In the genomic region with DNA sequence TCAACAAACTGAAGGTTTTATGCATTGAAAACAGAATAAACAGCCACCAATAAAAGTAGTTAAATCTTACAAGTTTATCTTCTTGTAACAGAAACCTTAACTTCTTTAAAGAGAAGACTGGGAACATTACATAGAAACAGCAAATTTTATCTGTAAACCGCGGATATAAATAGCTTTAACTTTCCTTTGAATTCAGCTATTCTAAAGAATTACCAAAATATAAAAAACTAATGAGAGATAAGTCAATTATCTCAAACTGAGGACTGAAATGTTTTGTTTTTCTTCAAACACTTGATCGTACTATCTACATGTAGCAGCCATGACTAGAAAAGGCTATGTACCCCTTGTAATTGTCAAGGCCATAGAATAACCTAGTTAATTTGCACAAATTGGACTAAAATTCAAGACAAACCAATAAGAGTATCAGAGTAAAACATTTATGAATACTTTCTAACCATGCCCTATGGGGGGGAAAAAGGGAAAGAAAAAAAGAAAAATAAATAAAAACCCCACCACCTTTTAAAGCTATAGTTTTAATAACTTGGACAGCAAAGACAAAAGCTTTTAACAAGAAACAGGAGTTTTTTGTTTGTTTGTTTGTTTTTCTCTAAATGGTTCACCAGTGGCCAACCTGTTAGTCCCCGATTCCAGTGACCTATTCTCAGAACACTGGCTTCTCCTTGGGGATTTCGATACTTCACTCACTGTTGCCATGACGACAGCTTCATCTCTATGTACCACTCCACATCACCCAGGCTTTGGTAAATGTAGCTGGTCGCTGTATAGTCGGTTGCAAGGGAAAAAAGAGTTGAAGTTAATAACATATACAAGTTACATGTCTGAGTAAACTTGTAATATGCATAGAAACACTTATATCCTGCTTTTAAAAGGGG, we compare ENCODE assay signal across 8 mouse cellular contexts. TPM values are rescaled to one million over a fixed set of nuclear protein-coding genes. Genes with fewer than 3 reads are reported as not detected.
DNase-seq lines count a peak whose midpoint lies in the region; ATAC-seq and TF ChIP-seq lines count a peak whose summit lies in the region.

No protein-coding gene starts in this region.

- intact Hi-C loops in heart, postnatal 36 days (cut with DNase I): no loop called here

- H3K27ac ChIP-seq in heart, embryonic 14.5 days (replicated peaks in 1 of 2; ENCODE audit: control insufficient read depth in 1 of 2, insufficient read depth in 1 of 2, low read depth in 2 of 2, low read length in 2 of 2): no peak overlapping the region
- H3K27ac ChIP-seq in forebrain, embryonic 12.5 days: no peak overlapping the region
- H3K27ac ChIP-seq in liver, postnatal 0 days (ENCODE audit: low read depth): no peak overlapping the region

- TF ChIP-seq EP300 in liver, postnatal 0 days (IDR thresholded peaks at IDR 0.05; ENCODE audit: low read depth): no peak

- peaks cover 0 to 35% of the 10 kb centered on the region in 2 experiments; a peak in 2 of 4 replicates for H3K4me1 ChIP-seq in heart, embryonic 14.5 days (ENCODE audit: control insufficient read depth in 2 of 2, insufficient read depth in 2 of 2, low read length in 2 of 2)
- peaks cover 40% of the 10 kb centered on the region for H3K4me1 ChIP-seq in G1E (ENCODE audit: insufficient read depth, low read depth, low read length)
- peaks cover 45% of the 10 kb centered on the region for H3K4me1 ChIP-seq in forebrain, embryonic 12.5 days
- peaks cover 39% of the 10 kb centered on the region for H3K4me1 ChIP-seq in liver, postnatal 0 days (ENCODE audit: insufficient read depth)

- peak overlapping the region; percentile 38 for H3K4me2 ChIP-seq in heart, embryonic 14.5 days (ENCODE audit: low read length)
- 0 out of 2 replicates have a peak overlapping the region, but pooled peaks have one; percentile 26 for H3K4me2 ChIP-seq in forebrain, embryonic 12.5 days
- H3K4me2 ChIP-seq in liver, postnatal 0 days (ENCODE audit: low read depth, low read length): peak overlapping the region; percentile 61

- H3K9me3 ChIP-seq in heart, embryonic 14.5 days (ENCODE audit: control insufficient read depth, low read length): no peaks in the 10 kb centered on the region
- H3K9me3 ChIP-seq in G1E (replicated peaks): no peaks in the 10 kb centered on the region
- no peaks in the 10 kb centered on the region for H3K9me3 ChIP-seq in forebrain, embryonic 12.5 days
- no peaks in the 10 kb centered on the region for H3K9me3 ChIP-seq in liver, postnatal 0 days (ENCODE audit: low read length)

- no peak for ATAC-seq in heart, embryonic 14.5 days (ENCODE audit: insufficient number of reproducible peaks, insufficient read depth, low FRiP score, low read depth)
- no peak for ATAC-seq in G1E (ENCODE audit: extremely low read depth, insufficient number of reproducible peaks, low FRiP score, poor library complexity, severe bottlenecking)
- ATAC-seq in forebrain, embryonic 12.5 days (ENCODE audit: low FRiP score): no peak
- ATAC-seq in liver, postnatal 0 days: no peak

- peaks cover 68% of the 10 kb centered on the region for H3K36me3 ChIP-seq in heart, embryonic 14.5 days (ENCODE audit: control insufficient read depth, insufficient read depth, low read length)
- H3K36me3 ChIP-seq in G1E (replicated peaks): peaks cover 59% of the 10 kb centered on the region
- peaks cover 47% of the 10 kb centered on the region for H3K36me3 ChIP-seq in forebrain, embryonic 12.5 days (replicated peaks)
- peaks cover 62% of the 10 kb centered on the region for H3K36me3 ChIP-seq in liver, postnatal 0 days (replicated peaks; ENCODE audit: insufficient read depth, low read length)

- WGBS in heart, embryonic 14.5 days: 57% methylated on average over 8 of the region's 8 CpGs
- 54% methylated on average over 8 of the region's 8 CpGs for WGBS in forebrain, embryonic 12.5 days
- WGBS in liver, postnatal 0 days (ENCODE audit: insufficient replicate concordance): 59% methylated on average over 8 of the region's 8 CpGs

- DNase-seq in heart, postnatal 36 days: no peak
- DNase-seq in G1E (ENCODE audit: low spot score): no peak
- DNase-seq in liver, postnatal 0 days: no peak
- DNase-seq in urinary bladder, postnatal 14 days (ENCODE audit: low spot score): no peak
- no peak for DNase-seq in gastrocnemius, postnatal 10 days
- DNase-seq in thymus, postnatal 10 days (ENCODE audit: low spot score in 2 of 2): no peak

- H3K27me3 ChIP-seq in heart, embryonic 14.5 days (ENCODE audit: control insufficient read depth, insufficient read depth, low read length): no peaks in the 10 kb centered on the region
- H3K27me3 ChIP-seq in G1E (ENCODE audit: insufficient read depth, low read length): no peaks in the 10 kb centered on the region
- no peaks in the 10 kb centered on the region for H3K27me3 ChIP-seq in forebrain, embryonic 12.5 days
- no peaks in the 10 kb centered on the region for H3K27me3 ChIP-seq in liver, postnatal 0 days (ENCODE audit: insufficient read depth, low read length)

- TF ChIP-seq CTCF in G1E (IDR thresholded peaks at IDR 0.05; ENCODE audit: low read depth, low read length): no peak
- no peak for TF ChIP-seq CTCF in liver, postnatal 0 days (IDR thresholded peaks at IDR 0.05; ENCODE audit: low read depth)

- H3K4me3 ChIP-seq in heart, embryonic 14.5 days (ENCODE audit: control insufficient read depth in 1 of 2, insufficient read depth in 1 of 2, low read depth in 1 of 2, low read length in 2 of 2): no peak overlapping the region
- peak overlapping the region; percentile 44; the same call in 1 of the 2 replicates for H3K4me3 ChIP-seq in G1E (ENCODE audit: low read depth, low read length)
- H3K4me3 ChIP-seq in forebrain, embryonic 12.5 days (replicated peaks): no peak overlapping the region
- peak overlapping the region; percentile 28 for H3K4me3 ChIP-seq in liver, postnatal 0 days (ENCODE audit: low read depth, low read length)

- no peak overlapping the region for H3K9ac ChIP-seq in heart, embryonic 14.5 days (ENCODE audit: low read length)
- no peak overlapping the region for H3K9ac ChIP-seq in forebrain, embryonic 12.5 days
- no peak overlapping the region for H3K9ac ChIP-seq in liver, postnatal 0 days (replicated peaks)

RNA-seq across cellular contexts. Expression of a gene that starts 3.3 kb away (rescaled TPM):
- 76.4 and 77.4 TPM in 2 replicates for polyA plus RNA-seq in heart, embryonic 14.5 days (2014; fragmentation: Nextera tagmentation; extraction: Ambion mirVana)
- 10 to 100 TPM; 19.2 to 21.6 TPM for total RNA-seq in heart, postnatal 36 days (2021)
- total RNA-seq in G1E (2014; fragmentation: Nextera tagmentation): 176 and 227 TPM in 2 replicates
- 148 and 167 TPM in 2 replicates for total RNA-seq in G1E (2017)
- 30.5 and 37.1 TPM in 2 replicates for polyA plus RNA-seq in G1E (2012)
- polyA plus RNA-seq in forebrain, embryonic 12.5 days (2016; fragmentation: Nextera tagmentation; extraction: Ambion mirVana): 126 and 139 TPM in 2 replicates
- 33.1 and 38.1 TPM in 2 replicates for polyA plus RNA-seq in liver, postnatal 0 days (2015; fragmentation: Nextera tagmentation; extraction: Ambion mirVana)
- total RNA-seq in gastrocnemius, postnatal 10 days (2021): 10 to 100 TPM; 22.7 to 36.5 TPM

Comparison
In these comparisons a context has a peak if more than half of its experiments do, and no peak if none do; other contexts are left out.
1. H3K4me3 ChIP-seq: peak in G1E (single experiment) and liver, postnatal 0 days (single experiment); none in heart, embryonic 14.5 days (0 of 2) and forebrain, embryonic 12.5 days (single experiment).
2. Peak in every context shown above with its lines, with median percentiles within 50 percentile points of each other: H3K4me2 ChIP-seq.